Comparison of ENCODE assay signal across 7 mouse cellular contexts in the genomic region with DNA sequence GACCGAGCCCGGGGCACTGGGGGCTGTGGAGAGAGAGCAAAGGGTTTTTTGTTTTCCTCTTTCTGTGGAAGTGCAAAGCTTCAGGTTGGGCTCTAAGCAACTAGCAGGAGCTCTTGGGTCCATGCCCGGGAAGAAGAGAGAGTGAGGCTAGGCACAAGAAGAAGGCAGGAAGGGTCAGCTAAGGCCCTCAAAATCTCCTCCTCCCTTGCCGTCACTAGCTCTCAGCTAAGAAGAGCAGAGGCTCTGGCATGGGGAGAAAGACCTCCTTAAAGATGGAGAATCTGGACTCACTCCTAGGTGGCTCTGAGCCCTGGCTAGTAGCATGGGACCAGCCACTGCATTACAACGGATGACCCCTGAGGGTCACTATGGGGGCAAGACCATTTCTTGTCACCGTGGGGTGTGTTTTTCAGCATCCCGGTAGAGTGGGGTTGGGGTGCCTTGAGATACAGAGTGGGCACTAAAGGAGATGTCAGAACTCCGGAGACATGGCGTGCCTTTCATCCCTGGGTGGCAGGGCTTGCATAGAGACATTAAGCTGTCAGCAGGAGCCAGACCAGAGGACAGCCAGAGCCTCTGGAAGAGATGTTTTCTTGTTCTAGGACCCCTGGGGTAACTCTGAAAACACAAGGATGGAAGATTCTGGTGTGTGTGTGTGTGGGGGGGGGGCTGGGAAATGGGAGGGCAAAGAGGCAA. TPM values are rescaled to one million over a fixed set of nuclear protein-coding genes. Genes with fewer than 3 reads are reported as not detected.
A peak's percentile ranks its signal among the peaks of the same experiment; 100 is the strongest.
DNase-seq lines count a peak whose midpoint lies in the region; ATAC-seq and TF ChIP-seq lines count a peak whose summit lies in the region.

No protein-coding gene starts in this region.

- H3K4me1 ChIP-seq in cortical plate, adult 2 months (ENCODE audit: control insufficient read depth, insufficient read depth, low read length): no peaks in the 10 kb centered on the region
- peaks cover 40% of the 10 kb centered on the region for H3K4me1 ChIP-seq in heart, embryonic 11.5 days (ENCODE audit: control insufficient read depth, insufficient read depth, low read length)
- H3K4me1 ChIP-seq in stomach, postnatal 0 days (replicated peaks; ENCODE audit: control insufficient read depth, insufficient read depth): no peaks in the 10 kb centered on the region; the same call in 1 of the 2 replicates

- 31% methylated on average over 9 of the region's 9 CpGs for WGBS in heart, embryonic 11.5 days (ENCODE audit: insufficient replicate concordance)
- WGBS in stomach, postnatal 0 days: 67% methylated on average over 9 of the region's 9 CpGs

- H3K9me3 ChIP-seq in heart, embryonic 11.5 days (replicated peaks; ENCODE audit: control insufficient read depth, low read length): no peaks in the 10 kb centered on the region
- H3K9me3 ChIP-seq in stomach, postnatal 0 days (ENCODE audit: control insufficient read depth, low read length): no peaks in the 10 kb centered on the region

- no peaks in the 10 kb centered on the region for H3K27me3 ChIP-seq in heart, embryonic 11.5 days (ENCODE audit: control insufficient read depth, insufficient read depth, low read length)
- H3K27me3 ChIP-seq in stomach, postnatal 0 days (ENCODE audit: control insufficient read depth, insufficient read depth, low read length): no peaks in the 10 kb centered on the region

- H3K27ac ChIP-seq in cortical plate, adult 2 months (ENCODE audit: insufficient read depth, low read length): peak overlapping the region; percentile 57
- peak overlapping the region; percentile 15; the same call in 1 of the 2 replicates for H3K27ac ChIP-seq in heart, embryonic 11.5 days (ENCODE audit: low read depth, low read length)
- peak overlapping the region; percentile 30; the same call in 1 of the 2 replicates for H3K27ac ChIP-seq in stomach, postnatal 0 days (replicated peaks)

- no peak overlapping the region for H3K4me3 ChIP-seq in cortical plate, adult 2 months (ENCODE audit: insufficient read depth, low read length)
- H3K4me3 ChIP-seq in heart, embryonic 11.5 days (ENCODE audit: low read depth, low read length): no peak overlapping the region
- no peak overlapping the region for H3K4me3 ChIP-seq in stomach, postnatal 0 days (ENCODE audit: low read depth, low read length)

- intact Hi-C loops in left cerebral cortex, postnatal 14 days (cut with DNase I): no loop called here

- no peak for TF ChIP-seq EP300 in stomach, postnatal 0 days (optimal IDR thresholded peaks at IDR 0.05)

- TF ChIP-seq CTCF in cortical plate, adult 2 months (IDR thresholded peaks at IDR 0.05; ENCODE audit: extremely low read depth, insufficient read depth, low read length): no peak
- no peak for TF ChIP-seq CTCF in stomach, postnatal 0 days (IDR thresholded peaks at IDR 0.05; ENCODE audit: low read depth)

- no peaks in the 10 kb centered on the region for H3K36me3 ChIP-seq in heart, embryonic 11.5 days (ENCODE audit: control insufficient read depth, insufficient read depth, low read length)
- H3K36me3 ChIP-seq in stomach, postnatal 0 days (ENCODE audit: control insufficient read depth, insufficient read depth, low read length): no peaks in the 10 kb centered on the region

- no peak overlapping the region for H3K9ac ChIP-seq in heart, embryonic 11.5 days (ENCODE audit: low read depth, low read length)
- no peak overlapping the region for H3K9ac ChIP-seq in stomach, postnatal 0 days (ENCODE audit: low read length)

- H3K4me2 ChIP-seq in heart, embryonic 11.5 days: no peak overlapping the region; the same call in 1 of the 2 replicates
- no peak overlapping the region for H3K4me2 ChIP-seq in stomach, postnatal 0 days (replicated peaks; ENCODE audit: low read depth)

- ATAC-seq in heart, embryonic 11.5 days (replicated peaks; ENCODE audit: insufficient number of reproducible peaks, low FRiP score, low TSS enrichment): no peak
- ATAC-seq in stomach, postnatal 0 days (ENCODE audit: low FRiP score, low TSS enrichment): no peak

- no peak for TF ChIP-seq POLR2A in cortical plate, adult 2 months (IDR thresholded peaks at IDR 0.05; ENCODE audit: extremely low read depth, insufficient read depth, low read length)

- DNase-seq in kidney, adult 11 months: peak; percentile 15
- no peak for DNase-seq in kidney, adult 8-10 months
- peak; percentile 62 to 79 for DNase-seq in left cerebral cortex, postnatal 14 days (ENCODE audit: low spot score in 2 of 2)
- no peak for DNase-seq in stomach, postnatal 0 days (ENCODE audit: low spot score)
- DNase-seq in thymus, postnatal 0 days (ENCODE audit: low spot score): no peak

RNA-seq across cellular contexts. Expression of a gene that starts 54.8 kb away (rescaled TPM):
- polyA plus RNA-seq in cortical plate, adult 2 months (2012; rRNA removed): 24.3 and 24.7 TPM in 2 replicates
- polyA plus RNA-seq in heart, embryonic 11.5 days (2014; fragmentation: Nextera tagmentation; extraction: Ambion mirVana): 18.4 and 19.3 TPM in 2 replicates
- total RNA-seq in left cerebral cortex, postnatal 14 days (2021): 10 to 100 TPM; 35.4 to 43.3 TPM
- 28.9 and 30.6 TPM in 2 replicates for polyA plus RNA-seq in stomach, postnatal 0 days (2015; fragmentation: Nextera tagmentation; extraction: Ambion mirVana)
- polyA plus RNA-seq in thymus, postnatal 0 days (2015; fragmentation: Nextera tagmentation; extraction: Ambion mirVana): 37.0 and 38.7 TPM in 2 replicates

Comparison
In these comparisons a context has a peak if more than half of its experiments do, and no peak if none do; other contexts are left out.
1. DNase-seq: peak in kidney, adult 11 months (single experiment) and left cerebral cortex, postnatal 14 days (2 of 2); none in kidney, adult 8-10 months (0 of 2), stomach, postnatal 0 days (single experiment) and thymus, postnatal 0 days (single experiment).
2. Peak in every context shown above with its lines, with median percentiles within 50 percentile points of each other: H3K27ac ChIP-seq.